Mouse (Mus musculus) adrenal gland, adult (tissue): ENCODE data around the gene Aamp.
A peak's percentile ranks its signal among the peaks of the same experiment; 100 is the strongest.

Experiments used
- DNase-seq, 2 experiments: peaks; one replicate each; pipeline ENCODE4 v3.0.0; 2022 to 2023; ENCODE audit warnings: low spot score in 1 of 2; ENCODE audit not compliant: inconsistent age in 2 of 2

Aamp gene

GRCm38 (mm10) chr1:74302229-74302628 is 17.7 kb upstream of the Aamp start:
- peak in 1 of 2 experiments; percentile 74 for DNase-seq

- DNase-seq: peak in 1 of 2 experiments; percentile 68
Observed at GRCm38 (mm10) chr1:74300347-74301110, 16.0 kb upstream of the Aamp start.

- peak; percentile 66 to 84 for DNase-seq
Observed at GRCm38 (mm10) chr1:74298996-74299395, 14.5 kb upstream of the Aamp start.

DNA sequence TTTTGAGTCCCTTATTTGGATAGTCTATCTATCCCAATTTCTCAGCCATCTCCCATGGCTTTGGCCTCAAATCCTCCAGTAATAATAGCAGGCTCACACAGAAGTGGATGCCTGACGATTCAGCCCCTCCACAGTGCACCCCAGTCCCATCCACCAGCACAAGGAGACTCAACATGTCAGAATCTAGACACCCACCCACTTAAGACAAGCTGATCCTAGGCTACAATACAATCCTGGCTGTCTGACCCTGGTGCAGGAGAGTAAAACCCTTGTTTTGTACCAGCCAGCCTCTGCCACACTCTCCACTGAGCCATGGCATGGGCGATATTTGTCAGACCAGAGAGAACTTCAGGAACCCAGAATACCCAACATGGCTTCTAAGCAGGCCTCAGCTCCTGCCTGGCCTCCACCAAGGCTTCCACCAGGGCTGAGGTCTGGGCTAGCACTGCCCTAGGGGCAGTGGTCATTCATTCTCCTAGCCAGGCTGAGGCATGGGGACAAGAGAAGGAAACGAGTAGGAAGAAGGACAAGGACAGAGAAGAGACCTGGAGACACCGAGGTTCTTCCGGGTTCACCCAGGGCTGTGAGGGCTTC is 13.7 kb upstream of the Aamp start:
- peak in 1 of 2 experiments; percentile 59 for DNase-seq

DNA sequence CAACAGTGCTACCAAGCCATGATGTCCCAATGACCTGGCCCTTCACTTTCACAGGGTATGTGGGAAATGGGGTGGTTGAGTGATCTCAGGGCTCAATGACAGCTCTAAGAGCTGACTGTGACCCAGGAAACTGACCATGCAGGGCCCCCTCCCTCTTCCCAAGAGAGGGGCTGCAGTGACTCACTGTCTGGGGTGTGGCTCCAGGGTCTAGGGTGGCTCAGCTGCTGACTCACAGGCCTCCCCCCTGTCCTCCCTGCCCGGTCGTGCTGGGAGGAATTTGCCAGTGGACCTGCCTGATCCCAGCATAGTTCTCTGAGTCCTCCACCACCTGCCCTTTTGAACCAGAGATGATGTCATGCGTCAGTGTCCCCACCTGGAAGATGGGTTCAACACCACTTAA is 12.7 kb upstream of the Aamp start:
- peak; percentile 90 to 91 for DNase-seq

DNA sequence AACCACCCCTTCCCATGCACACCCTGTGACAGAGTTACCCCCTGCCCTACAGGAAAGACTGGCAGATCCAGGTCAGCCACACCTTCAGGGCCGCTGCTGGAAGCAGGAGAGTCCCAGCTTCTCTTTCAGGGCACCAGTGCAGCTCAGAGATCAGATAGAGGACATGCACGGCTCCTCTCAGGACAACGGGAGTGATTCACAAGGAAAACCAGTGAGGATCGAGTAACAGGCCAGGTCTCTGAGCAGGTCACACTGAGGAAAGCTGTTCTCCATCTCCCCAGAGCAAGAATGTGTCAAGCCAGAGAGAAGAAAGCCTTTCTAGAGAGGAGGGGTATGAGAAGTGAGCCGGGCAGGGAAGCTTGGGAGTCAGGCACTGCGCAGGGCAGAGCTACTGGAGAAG is 11.9 kb upstream of the Aamp start:
- DNase-seq: peak in 1 of 2 experiments; percentile 78

DNA sequence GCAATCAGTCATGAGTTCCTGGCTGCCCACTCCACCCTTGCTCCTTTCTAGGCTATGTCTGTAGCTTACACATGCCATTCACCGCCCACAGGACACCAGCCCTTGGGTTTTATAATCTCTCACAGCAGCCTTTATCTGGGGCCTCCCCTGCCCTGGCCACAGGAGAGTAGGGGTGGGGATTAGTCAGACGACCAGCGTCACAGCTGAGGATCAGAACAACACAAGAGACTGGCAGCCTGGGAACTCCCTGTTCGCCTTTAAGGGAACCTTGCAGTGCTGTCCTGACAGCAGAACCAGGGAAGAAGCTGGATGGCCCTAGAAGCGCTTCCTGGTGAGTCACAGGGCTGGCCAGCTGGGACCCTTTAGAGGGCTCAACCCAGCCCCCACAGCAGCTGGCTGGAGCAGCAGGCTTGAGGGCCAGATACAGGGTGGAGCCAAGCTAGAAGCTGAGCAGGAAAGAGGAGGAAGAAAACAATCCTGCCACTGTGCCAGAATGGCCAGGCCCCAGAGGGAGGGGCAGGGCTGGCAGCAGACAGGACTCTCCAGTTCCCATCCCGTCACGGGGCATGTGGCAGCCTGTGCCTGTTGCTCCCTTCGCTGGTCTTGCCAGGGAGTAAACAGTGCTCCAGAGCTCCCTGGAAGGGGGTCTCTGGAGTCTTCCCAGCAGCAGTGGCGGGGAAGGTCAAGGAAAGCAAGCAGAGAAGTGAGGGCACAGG is 11.1 kb upstream of the Aamp start:
- DNase-seq: peak; percentile 94 to 96

- DNase-seq: peak in 1 of 2 experiments; percentile 76
Observed at GRCm38 (mm10) chr1:74294733-74295455, 10.4 kb upstream of the Aamp start.

DNA sequence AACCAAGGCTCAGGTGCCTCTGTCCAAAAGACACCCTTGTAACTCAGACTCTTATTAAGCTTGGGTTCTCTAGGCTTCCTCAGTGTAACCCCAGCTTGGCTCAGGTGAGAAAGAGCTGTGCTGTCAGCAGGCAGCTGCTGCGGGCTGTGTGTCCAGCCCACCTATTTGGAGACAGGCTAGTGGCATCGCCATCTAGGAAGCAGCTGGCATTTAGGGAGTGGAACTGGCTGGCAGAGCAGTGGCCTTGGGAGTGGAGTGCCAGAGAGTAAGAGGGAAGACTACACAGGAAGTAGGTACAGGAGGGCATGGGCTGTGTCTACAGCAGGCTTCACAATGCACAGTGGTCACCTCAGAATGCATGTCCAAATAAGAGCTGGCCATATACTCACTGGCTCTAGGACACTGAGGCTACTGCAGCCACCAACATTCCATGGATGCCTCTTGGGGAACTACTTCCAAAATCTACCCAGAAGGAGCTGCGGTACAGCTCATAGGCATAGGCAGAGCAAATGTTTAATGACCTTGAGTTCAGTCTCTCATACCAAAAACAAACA is 9.6 kb upstream of the Aamp start:
- peak; percentile 61 to 77 for DNase-seq

- DNase-seq: peak in 1 of 2 experiments; percentile 50
Observed at GRCm38 (mm10) chr1:74293306-74293960, 8.9 kb upstream of the Aamp start.

DNA sequence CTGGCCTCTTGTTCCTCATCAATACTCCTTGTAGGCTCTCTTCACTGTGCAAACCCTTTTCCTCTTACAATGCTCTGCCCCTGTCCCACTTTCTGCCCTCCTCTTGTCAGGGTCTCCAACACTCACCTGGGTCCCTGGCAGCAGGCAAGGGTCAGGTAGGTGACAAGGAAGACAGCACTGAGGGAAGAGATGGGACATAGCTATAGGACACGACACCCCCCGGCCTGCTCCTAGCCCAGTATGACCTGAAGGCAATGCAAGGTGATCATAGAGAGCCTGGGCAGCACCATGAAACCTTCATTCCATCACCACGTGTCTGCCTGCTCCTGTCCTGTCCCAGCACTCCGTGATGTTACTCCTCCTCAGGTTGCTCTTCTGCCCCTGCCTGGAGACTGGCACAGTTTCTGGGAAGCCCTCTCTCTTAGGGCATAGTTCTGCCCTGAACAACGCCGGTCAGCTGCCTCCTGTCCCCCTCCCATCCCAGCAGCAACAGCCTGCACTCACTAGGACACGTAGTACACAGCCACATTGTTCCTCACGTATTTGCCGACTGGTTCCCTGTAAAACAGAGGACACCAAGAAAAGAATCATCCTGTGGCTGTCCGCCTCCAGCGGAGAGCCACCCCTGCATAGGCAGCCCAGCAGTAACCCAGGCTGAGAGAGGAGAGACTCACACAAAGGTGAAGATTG is 7.9 kb upstream of the Aamp start:
- peak in 1 of 2 experiments; percentile 28 for DNase-seq

DNA sequence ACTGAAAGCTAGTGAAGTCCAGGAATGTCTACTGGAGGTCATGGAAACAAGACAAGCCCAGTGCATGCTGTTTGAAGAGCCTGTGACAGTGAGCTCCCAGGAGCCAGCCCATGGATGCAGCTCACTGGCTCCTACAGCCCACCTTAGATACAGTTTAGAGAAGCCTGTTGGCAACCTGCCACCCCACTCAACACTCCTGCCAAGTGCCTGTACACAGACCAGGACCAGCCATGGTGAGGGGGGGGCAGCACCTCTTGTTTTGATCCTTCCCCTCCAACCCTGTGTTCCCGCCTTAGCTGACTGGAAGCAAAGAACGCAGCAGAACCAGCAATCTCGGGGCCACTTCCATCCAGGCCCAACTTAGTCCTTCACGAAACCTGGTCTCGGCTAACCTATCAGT is 5.6 kb upstream of the Aamp start:
- peak in 1 of 2 experiments; percentile 48 for DNase-seq

DNA sequence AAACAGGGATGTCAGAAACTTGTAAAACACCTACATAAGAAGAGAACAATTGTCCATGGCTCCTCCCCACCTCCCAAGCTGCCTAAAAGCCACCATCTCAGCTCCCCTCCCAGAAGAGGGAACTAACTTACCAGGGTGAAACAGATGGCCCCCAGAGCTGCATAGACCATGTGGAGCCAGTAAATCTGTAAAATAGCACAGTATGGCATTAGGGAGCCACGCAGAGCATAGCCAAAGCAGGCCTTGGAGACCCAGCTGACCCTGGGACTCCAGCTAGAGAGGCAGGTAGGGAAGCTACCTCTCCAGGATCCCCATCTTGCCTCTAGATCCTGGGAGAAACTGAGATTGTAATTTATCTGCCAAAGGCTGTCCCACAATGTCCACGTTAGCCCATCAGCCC is 5.2 kb upstream of the Aamp start:
- DNase-seq: no peak

GRCm38 (mm10) chr1:74289248-74289647 is 4.7 kb upstream of the Aamp start:
- DNase-seq: no peak

DNA sequence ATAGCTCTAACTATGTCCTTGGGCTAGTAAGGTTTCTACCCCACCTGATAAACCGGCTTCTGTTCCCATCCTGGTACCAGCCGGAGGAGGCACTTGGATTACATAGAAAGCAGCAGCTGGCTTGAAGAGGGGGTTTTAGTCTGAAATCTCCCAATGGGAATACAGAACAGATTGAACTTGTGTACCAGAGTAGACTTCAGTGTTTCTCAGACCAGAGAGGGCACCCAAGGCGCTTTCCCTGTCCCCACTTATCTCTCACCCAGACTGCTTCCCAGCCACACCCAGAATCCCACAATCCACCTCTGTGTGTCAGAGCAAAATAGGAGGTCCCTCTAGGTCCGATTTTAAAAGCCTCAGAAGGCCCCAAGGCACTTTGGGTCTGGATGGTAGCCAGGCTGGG is 3.8 kb upstream of the Aamp start:
- DNase-seq: no peak

DNA sequence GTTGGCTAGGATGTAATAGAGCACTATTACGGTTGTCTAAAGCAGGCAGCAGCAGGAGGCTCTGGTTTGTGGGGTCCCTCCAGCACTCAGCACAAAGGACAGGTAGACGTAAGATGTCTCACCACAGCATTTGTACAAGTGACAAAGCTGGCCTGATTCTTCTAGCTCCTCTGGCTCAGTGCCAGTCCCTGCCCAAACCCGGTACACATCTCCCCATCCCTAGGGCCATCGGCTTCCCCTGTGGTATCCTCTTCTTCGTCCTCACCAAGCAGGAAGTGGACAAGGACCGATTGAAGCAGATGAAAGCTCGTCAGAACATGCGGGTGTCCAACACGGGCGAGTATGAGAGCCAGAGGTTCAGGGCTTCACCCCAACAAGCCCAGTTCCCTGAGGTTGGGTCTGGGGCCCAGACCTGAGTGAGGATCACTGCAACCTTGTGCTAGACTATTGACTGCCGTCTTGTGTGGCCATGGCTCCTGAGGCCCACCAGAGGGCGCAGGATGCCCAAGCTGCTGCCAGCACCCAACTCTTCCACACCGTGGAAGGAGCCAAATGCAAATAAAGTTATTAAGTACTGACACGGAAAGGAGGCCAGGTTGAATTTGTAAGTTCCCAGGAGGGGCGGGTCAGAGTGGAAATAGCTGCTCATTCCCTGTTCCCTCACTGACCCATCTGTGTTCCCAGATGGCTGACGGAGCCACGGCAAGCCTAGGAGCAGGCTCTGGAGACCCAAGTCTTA is 2.5 kb upstream of the Aamp start:
- peak; percentile 50 to 79 for DNase-seq

- DNase-seq: peak in 1 of 2 experiments; percentile 27
Observed at GRCm38 (mm10) chr1:74285212-74286010, 873 bp upstream of the Aamp start.
